Mouse (Mus musculus) brain, adult 2 months (tissue): ENCODE measurements around the gene Usp30.
A peak's percentile ranks its signal among the peaks of the same experiment; 100 is the strongest.

Experiments
- DNase-seq: peaks from one replicate; pipeline ENCODE4 v3.0.0; 2011; ENCODE audit warnings: low read depth, low spot score

Usp30 gene

DNA sequence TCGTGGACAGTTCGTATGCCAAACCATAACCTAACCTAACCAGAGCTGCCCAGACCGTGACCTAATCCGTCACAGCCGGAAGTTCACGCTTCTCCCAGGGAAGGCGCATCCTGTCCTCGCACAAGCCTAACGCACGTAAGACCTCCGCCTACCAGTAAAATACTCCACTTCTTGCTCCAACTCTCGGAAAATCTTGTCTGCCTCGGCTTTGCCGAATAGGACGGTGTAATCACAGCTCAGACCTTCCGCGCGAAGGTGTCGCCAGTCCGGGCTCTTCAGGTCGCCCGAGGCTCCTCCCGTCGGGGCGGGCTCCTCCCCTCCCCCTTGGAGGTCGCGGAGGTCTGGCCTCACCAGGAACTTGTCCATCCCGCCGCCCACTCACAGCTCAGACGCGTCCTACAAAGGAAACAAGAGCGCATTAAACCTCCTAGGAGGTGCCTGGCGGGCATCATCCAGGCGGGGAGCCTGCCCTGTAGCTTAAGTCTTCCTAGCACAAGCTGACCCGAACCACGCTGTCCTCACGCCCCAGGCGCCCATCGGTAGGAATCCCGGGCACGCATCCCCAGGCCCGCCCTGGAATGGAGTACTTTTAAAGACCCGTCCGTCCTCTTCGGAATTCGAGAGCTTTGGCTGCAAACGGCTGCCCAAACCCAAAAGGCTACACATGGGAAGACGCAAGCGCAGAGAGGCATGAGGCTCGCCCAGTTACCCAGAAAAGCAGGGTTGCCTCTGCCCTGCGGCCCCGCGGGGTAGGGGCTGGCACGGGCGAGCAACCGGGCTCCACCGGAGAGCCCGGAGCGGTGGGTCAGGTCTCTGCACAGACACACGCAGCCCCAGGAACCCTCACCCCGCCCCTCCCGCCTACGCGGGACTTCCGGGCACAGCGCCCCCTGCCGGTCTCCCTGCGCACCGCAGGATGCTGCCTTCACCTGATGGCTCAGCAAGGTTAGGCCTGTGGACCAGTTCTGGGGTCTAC lies 62.4 kb downstream of the Usp30 start, which contains the start of gene Alkbh2:
Gene Alkbh2, minus strand, starts transcription at position 845 of the 976 bp plus-strand sequence.
- DNase-seq: peak; percentile 84

- no peak for DNase-seq
Observed at GRCm38 (mm10) chr5:114129550-114130210, 64.4 kb downstream of the Usp30 start.

- no peak for DNase-seq
Observed at GRCm38 (mm10) chr5:114130211-114130605, 64.9 kb downstream of the Usp30 start, which contains the start of gene Ung. Gene Ung (plus strand): TSS chr5:114130386.

DNA sequence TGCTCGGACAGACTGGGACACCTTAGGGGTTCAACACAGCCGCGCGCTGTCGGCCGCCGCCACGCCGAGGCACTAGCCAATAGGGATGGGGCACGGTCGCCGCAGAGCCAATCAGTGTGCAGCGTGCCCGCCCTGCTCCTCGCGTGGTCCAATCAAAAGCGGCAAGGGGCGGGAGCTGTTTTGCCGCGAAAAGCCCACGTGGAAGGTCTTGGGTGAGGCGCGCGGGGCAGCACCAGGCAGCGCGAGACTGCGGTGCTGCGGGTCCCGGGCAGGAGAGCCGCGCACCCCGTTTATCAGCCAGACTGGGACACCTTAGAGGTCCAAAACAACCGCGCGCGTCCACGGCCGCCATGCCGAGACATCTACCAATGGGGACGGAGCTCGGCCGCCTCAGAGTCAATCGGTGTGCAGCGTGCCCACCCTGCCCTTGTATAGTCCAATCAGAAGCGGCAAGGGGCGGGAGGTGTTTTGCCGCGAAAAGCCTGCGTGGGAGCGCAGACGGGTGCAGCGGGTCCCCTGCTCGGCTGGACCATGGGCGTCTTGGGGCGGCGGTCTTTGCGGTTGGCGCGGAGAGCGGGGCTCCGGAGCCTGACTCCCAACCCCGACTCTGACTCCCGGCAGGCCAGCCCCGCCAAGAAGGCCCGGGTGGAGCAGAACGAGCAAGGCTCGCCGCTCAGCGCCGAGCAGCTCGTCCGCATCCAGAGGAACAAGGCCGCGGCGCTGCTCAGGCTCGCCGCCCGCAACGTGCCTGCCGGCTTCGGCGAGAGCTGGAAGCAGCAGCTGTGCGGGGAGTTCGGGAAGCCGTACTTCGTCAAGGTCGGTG lies 65.6 kb downstream of the Usp30 start:
- DNase-seq: peak; percentile 95

DNA sequence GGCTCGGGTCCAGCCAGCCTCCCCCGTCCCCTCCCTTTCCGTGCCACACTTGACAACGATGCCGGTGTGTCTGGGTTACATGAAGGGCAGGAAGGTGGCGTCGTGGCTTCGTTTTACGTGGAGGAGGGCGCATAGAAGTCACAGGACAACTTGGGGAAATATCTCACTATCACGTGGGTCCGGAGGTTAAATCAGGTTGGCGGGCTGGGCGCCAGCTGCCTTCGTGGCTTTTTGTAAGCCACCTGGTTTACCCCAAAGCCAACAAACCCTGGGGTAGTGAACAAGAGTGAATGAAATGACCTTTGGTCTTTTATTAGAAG lies 66.2 kb downstream of the Usp30 start:
- DNase-seq: peak; percentile 73

GRCm38 (mm10) chr5:114132841-114133240 lies 67.6 kb downstream of the Usp30 start:
- no peak for DNase-seq

- DNase-seq: peak; percentile 54
Observed at GRCm38 (mm10) chr5:114134091-114134534, 68.9 kb downstream of the Usp30 start.

- no peak for DNase-seq
Observed at GRCm38 (mm10) chr5:114135516-114135915, 70.3 kb downstream of the Usp30 start.

DNA sequence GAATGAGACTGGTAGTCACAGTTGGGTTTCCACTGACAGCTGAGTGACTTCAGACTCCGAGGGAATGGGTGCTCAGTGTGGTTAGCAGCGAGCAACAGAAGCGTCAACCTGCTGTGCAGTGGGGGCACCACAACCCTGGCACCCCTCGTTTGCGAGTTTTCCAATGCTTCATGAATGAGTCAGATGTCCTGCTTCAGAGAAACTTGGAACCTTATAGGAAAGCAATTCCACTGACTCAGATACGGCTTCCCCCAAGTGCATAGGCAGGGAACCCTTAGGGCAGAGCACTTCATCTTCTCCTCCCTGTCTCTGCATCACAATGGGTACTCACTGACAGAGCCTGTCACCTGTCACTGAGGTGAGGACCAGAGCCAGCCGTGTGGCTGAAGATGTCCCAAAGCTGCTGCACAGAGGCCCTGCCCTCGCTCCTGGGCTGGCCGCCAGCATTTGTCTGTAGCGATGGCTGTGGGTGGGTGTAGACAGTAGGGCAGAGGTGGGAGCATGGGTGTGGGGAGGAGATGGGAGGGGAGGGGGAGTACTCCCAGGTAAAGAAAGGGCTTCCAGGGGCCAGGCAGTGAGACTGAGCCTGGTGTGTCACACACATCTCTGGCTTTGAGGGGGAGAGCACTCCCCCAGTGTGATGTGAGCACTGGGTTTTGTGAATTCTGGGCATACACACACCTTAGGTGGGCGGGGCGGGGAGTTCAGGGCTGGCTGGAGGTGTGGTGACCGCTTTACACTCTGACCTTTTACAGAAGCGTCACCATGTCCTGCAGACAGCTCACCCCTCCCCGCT lies 72.4 kb downstream of the Usp30 start:
- DNase-seq: no peak

GRCm38 (mm10) chr5:114138277-114139164 lies 73.3 kb downstream of the Usp30 start:
- DNase-seq: no peak

- DNase-seq: peak; percentile 93
Observed at GRCm38 (mm10) chr5:114139175-114139574, 73.9 kb downstream of the Usp30 start.

GRCm38 (mm10) chr5:114146028-114146888 lies 81.0 kb downstream of the Usp30 start, which contains the start of gene Acacb:
Gene Acacb (plus strand): TSS chr5:114146535.
- no peak for DNase-seq

DNA sequence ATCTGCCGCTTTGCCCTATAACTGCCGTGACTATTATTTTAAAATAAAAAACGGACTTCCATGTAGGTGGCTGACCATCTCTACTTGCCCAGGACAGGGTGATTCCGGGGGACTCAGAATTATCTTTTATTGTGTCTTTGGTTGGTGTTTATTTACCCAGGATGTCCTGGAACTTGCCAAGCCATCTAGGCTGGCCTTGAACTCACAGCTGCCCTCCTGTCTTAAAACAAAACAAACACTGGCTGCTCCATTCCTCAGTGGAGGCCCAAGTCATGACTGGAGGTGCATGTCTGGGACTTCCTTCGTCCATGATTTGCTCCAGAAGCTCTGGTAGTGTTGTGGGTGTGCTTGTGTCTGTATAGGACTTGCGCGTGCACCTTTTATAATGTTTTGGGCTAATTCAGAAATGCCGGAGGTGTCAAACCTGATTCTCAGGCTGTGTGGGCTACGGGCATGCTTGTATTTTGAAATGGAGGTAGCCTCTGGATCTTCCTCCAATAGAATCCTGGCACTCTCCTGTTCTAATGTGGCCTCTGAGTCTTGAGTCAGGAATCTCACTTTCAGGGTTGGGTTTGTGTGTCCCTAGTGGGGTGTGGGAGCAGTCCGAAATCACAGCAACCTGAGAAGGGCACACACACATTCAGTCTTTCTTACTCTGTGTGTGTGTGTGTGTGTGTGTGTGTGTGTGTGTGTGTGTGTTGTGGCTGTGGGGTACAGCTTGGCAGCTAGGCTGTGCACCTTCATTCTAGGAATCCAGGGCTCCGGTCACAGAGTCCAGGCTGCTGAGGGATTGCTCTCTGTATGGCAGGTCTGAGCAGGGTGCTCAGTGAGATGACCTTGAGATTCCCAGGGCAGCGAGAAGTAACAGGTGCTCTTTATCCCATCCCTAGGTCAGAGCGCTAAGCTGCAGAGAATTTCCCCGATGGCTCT lies 82.0 kb downstream of the Usp30 start:
- no peak for DNase-seq

DNA sequence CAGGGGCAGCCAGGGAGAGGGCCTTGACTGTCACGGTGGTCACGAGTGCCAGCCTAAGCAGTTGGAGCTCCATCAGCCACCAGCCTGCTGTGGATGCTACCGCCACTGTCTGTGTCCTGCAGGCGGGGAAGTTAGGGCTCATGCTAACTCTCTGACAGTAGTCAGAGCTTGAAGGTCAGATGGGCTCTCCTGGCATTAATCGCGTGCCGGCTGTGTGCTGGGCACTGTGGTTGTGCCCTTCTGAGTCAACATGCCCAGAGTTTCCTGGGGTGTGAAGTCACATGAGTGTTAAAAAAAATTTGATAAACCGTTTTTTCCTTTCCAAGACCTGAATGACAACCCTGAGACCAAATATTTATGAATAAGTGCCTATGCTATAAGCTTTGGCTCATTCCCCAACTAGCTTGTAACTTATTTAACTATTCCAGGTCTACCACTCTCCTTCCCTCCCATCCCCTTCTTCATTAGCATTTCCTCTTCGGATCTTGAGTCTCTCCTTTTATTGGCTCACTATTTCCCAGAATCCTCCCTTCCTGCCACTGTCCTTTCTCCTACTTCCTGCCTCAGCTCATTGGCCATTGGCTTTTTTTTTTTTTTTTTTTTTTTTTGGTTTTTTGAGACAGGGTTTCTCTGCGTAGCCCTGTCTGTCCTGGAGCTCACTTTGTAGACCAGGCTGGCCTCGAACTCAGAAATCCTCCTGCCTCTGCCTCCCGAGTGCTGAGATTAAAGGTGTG lies 87.3 kb downstream of the Usp30 start:
- DNase-seq: no peak

GRCm38 (mm10) chr5:114153490-114153889 lies 88.2 kb downstream of the Usp30 start:
- DNase-seq: no peak

- DNase-seq: no peak
Observed at GRCm38 (mm10) chr5:114154765-114155164, 89.5 kb downstream of the Usp30 start.
